Comparison of ENCODE assay signal across 7 mouse cellular contexts in genomic region chr9:64021853-64022561, GRCm38 (mm10). TPM values are rescaled to one million over a fixed set of nuclear protein-coding genes. Genes with fewer than 3 reads are reported as not detected.
DNase-seq lines count a peak whose midpoint lies in the region; ATAC-seq lines count a peak whose summit lies in the region.

TSS of gene Smad6 (minus strand) at chr9:64022059.

- intact Hi-C loops in gastrocnemius, postnatal 36 days (cut with DNase I) = loop anchor here (5.0 kb wide), 1 partner anchor 65 kb away; no protein-coding TSS in a partner anchor
- intact Hi-C loops in left cerebral cortex, postnatal 25 days (cut with DNase I) = loop anchor here (2.0 kb wide), 1 partner anchor 63 kb away; no protein-coding TSS in a partner anchor

- H3K4me1 ChIP-seq in intestine, embryonic 15.5 days (replicated peaks) = peaks cover 38% of the 10 kb centered on the region

- H3K4me3 ChIP-seq in intestine, embryonic 15.5 days (replicated peaks) = peak within 1 kb of the TSS; percentile 91

- peak; percentile 71 for ATAC-seq in intestine, embryonic 15.5 days

- peak; percentile 97 for DNase-seq in adipocyte (ENCODE audit: low spot score)
- peak; percentile 98 for DNase-seq in embryo, embryonic 10.5 days (ENCODE audit: low spot score)
- DNase-seq in gastrocnemius, postnatal 36 days = peak; percentile 83 to 86
- peak; percentile 65 to 70 for DNase-seq in left cerebral cortex, postnatal 25 days (ENCODE audit: low spot score in 2 of 2)
- peak; percentile 97 for DNase-seq in mesoderm, embryonic 11.5 days (ENCODE audit: low read depth, low spot score)
- peak; percentile 68 for DNase-seq in right cerebral cortex, postnatal 4 days

- no peaks in the 10 kb centered on the region for H3K27me3 ChIP-seq in intestine, embryonic 15.5 days (replicated peaks)

- no peaks in the 10 kb centered on the region for H3K9me3 ChIP-seq in intestine, embryonic 15.5 days

- H3K36me3 ChIP-seq in intestine, embryonic 15.5 days = no peaks in the 10 kb centered on the region

- under 1% methylated on average over 60 of the region's 60 CpGs for whole genome bisulfite sequencing in intestine, embryonic 15.5 days

- H3K9ac ChIP-seq in intestine, embryonic 15.5 days = peak within 1 kb of the TSS; percentile 97

- peak within 1 kb of the TSS; percentile 92 for H3K4me2 ChIP-seq in intestine, embryonic 15.5 days (replicated peaks)

- peak within 1 kb of the TSS; percentile 93 for H3K27ac ChIP-seq in intestine, embryonic 15.5 days

RNA-seq across cellular contexts. Expression of gene Smad6, which starts in this region (rescaled TPM):
- total RNA-seq in gastrocnemius, postnatal 36 days (2021) = 1 to 10 TPM; 3.3 to 4.0 TPM
- 11.9 and 13.0 TPM in 2 replicates for polyA plus RNA-seq in intestine, embryonic 15.5 days (2015; fragmentation: Nextera tagmentation; extraction: Ambion mirVana)
- 1 to 10 TPM; 1.4 to 2.2 TPM for total RNA-seq in left cerebral cortex, postnatal 25 days (2021)

Comparison
In these comparisons a context has a peak if more than half of its experiments do, and no peak if none do; other contexts are left out.
1. Peak in every context shown above with its lines: DNase-seq, ATAC-seq, H3K4me3 ChIP-seq and H3K27ac ChIP-seq.